Mouse (Mus musculus) cerebellum, postnatal 14 days (tissue): ENCODE measurements around the gene Gm7945.
"Not testable (repeated sequence)": the region's sequence is repeated elsewhere in the genome, so short reads cannot be mapped to it uniquely, and the experiment has no call there.

Experiments used
- DNase-seq, 2 experiments: peaks; one replicate each; pipeline ENCODE4 v3.0.0; 2021; ENCODE audit warnings: mixed read lengths in 2 of 2

Gene Gm7945

DNA sequence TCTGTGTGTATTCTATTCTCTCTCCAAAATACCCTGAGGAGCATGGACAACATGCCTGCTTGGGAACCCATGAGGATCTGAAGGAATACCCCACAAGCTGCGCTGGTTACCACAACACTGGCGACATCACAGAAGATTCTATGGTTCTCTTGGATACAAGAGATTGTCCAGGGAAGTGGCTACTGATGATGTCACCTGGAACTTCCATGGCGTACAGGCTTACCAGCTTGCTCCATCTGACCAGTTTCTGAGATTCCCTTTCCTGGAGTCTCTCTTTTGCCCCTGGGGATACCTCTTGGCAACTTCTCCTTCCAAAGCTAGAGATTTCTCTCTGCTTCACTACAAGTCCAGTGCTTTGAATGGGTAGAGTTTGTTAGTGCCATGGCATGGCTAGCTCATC is at the start of gene Gm7945:
Gene Gm7945 (minus strand): TSS at position 101 of the 400 bp plus-strand sequence.
- not testable (repeated sequence) for DNase-seq

DNA sequence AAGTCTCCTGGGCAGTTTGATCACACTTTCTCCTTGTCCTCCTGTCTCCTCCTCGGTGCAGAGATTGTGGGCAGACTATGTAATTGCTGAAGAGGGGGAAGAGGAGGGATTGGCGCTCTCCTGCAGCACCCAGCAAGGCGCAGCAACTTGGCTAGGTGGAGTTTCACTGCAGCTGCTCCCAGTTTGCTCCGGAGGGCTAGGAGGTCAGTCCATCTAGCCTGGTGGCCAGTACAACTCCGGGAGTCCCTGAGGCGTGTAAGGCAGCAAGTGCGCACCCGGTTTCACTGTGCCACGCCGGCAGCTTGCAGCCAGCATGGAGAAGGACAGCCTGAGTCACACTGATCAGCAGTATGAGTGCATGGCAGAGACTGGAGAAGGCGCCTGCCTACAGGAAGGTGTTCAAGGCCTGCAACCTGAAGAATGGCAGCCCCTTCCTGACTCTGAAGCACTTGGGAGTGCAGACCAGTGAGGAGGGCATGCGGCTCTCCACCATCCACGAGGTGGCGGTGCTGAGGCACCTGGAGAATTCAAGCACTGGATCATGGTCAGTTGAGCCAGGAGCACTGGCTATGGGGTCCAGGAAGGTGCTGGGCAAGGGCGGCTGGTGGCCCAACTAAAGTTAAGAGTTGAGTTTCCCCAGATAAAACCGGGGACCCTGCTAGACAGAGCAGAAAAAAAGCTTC is 39.4 kb upstream of the Gm7945 start:
- peak; percentile 9 to 10 for DNase-seq

DNA sequence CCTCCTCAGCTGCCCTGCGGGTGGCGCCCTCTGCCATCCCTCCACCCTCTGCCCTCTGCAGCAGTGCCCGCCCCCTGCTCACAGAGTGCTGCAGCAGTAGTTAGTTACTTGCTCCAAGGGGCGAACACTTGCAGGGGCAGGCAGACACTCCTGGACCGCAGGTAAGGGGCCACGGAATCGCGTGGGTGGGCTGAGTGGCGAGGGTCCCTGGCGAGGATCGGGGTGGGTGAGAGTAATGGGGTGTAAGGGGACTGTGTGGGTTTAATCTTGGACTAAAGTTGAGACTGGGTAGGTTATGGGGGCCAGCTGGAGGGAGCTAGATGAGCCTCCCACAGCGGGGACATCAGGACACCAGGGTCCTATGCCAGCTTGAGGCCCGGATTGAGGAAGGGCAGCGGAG is 38.5 kb upstream of the Gm7945 start:
- DNase-seq, result peak in 1 of 2 experiments; percentile 1

DNA sequence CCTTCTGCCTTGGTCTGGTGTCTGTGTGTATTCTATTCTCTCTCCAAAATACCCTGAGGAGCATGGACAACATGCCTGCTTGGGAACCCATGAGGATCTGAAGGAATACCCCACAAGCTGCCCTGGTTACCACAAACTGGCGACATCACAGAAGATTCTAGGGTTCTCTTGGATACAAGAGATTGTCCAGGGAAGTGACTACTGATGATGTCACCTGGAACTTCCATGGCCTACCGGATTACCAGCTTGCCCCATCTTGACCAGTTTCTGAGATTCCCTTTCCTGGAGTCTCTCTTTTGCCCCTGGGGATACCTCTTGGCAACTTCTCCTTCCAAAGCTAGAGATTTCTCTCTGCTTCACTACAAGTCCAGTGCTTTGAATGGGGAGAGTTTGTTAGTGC is 22.0 kb upstream of the Gm7945 start, which contains the start of gene Gm6482:
Gene Gm6482 (minus strand): TSS at position 101 of the 400 bp plus-strand sequence.
- not testable (repeated sequence) for DNase-seq

DNA sequence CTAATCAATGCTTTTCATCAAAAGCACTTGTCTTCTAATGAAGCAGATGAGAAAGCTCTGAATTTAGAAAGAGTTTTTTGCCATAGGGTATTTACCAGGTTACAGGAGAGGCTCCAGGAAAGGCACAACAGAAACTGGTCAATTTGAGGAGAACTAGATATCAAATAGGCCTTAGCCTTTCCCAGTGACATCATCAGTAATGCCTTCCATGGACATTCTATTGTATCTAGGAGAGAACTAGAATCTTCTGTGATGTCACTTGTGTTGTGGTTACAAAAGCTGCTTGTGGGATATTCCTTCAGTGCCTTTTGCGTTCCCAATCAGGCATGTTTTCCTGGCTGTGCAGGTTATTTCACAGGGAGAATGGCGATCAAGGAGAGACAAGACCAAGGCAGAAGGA is 37.9 kb downstream of the Gm7945 start, which contains the start of gene Gm5798:
Gene Gm5798 (plus strand): TSS at position 301 of the 400 bp plus-strand sequence.
- DNase-seq, result not testable (repeated sequence)
